Mouse (Mus musculus) bone marrow, adult 2 months (tissue): Measurements from ENCODE around the gene Camta1.

Experiments
- CTCF ChIP-seq: fragments of 200-500 bp; IDR thresholded peaks from 2 replicates; pipeline ENCODE4 v1.5.1; 2011; ENCODE audit warnings: low read length, control low read depth; ENCODE audit not compliant: control insufficient read depth, insufficient read depth
- POLR2A ChIP-seq: fragments of 200-500 bp; IDR thresholded peaks from 2 replicates; pipeline ENCODE4 v1.6.1; 2011; ENCODE audit warnings: low read depth, mild to moderate bottlenecking, control low read depth, low read length, borderline replicate concordance; ENCODE audit not compliant: control insufficient read depth

DNA sequence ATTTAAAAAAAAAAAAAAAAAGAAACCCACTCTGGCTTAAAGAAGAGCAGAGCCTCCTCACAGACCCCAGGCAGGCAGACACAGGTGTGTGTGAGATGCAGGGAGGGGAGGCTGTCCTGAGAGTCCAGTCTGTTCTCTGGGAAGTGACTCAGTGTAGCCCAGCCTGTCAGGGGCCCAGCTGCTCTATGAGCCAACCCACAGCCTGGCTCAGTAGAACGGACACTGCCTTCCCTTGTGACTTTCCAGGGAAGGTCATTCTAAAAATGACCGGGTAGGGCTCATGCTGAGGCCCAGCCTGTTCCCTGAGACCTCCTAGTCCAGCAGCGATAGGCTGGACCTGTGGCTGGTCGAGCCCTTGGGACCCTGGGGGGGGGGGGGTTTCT, 667.0 kb downstream of the Camta1 start:
- TF ChIP-seq POLR2A = no peak
- TF ChIP-seq CTCF = no peak
